Mouse (Mus musculus): ENCODE results near the gene Fkbp1a.
A peak's percentile ranks its signal among the peaks of the same experiment; 100 is the strongest.

Fkbp1a gene

DNA sequence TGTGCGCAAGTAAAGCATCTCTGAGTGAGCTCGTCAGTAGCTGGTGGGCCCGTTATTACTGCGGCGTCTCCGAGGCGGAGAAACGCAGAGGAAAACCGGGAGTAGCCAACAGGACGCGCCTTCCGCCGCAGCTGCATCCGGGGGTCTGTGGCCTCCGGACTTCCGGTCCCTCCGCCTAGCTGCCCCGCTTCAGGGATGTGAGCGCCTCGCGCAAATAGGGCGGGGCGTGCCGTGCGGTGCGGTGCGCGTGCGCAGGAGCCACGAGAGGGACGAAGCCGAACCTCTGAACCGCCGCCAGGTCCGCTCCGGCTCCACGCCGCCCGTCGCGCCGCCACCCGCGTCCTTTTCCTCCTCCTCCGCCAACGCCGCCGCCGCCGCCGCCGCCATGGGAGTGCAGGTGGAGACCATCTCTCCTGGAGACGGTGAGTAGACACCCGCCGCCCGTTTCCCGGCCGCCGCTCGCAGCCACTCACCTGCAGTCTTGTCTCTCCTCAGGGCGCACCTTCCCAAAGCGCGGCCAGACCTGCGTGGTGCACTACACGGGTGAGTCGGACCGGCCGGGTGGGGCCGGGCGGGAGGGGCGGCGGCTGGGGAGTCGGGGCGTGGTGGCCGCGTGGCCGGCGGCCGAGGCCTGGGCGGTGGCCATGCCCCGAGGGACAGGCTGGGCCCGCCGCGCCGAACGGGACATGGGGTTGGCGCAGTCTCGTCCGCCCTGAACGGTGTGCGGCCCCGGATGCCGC is at the start of gene Fkbp1a:
Gene Fkbp1a, plus strand, starts transcription at position 161 of the 740 bp plus-strand sequence.
- DNase-seq (ENCODE audit: inconsistent age in 2 of 2, low spot score in 1 of 2), result peak; percentile 98 to 99

DNA sequence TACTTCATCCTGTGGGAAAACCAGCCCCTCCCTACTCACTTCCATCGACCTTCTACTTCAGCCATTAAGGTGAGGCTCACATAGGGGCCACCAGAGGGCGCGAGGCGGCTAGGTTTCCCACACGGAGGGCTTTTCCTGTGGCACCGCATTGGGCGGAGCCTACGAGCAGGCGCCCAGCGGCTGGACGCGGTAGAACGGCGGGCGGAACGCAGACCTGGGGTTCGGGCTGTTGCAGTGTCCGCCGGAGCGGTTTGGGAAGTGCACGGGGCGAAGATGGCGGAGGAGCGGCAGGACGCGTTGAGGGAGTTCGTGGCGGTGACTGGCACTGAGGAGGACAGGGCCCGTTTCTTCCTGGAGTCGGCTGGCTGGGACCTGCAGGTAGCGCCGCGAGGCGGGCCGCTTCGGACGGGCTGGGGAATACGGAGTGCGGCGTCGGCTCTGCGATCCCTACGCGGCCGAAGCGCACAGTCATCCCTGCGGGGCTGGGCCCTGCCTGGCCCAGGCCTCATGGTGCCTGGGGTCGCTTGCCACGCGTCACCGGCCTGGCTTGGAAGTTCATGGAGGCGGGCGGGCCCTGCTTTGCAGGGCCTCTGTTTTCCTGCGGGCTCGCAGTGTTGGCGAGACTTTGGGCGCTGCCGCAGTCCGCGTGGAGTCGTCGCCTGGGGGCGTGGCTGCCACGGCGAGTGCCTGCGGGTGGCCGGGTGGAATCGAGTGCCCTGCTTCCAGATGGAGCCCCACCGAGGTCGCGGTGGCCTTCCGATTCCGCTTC is 48.1 kb upstream of the Fkbp1a start, which contains the start of gene Nsfl1c:
Gene Nsfl1c, plus strand, starts transcription at position 148 of the 769 bp plus-strand sequence.
- peak; percentile 95 to 98 for DNase-seq (ENCODE audit: inconsistent age in 2 of 2, low spot score in 1 of 2)

DNA sequence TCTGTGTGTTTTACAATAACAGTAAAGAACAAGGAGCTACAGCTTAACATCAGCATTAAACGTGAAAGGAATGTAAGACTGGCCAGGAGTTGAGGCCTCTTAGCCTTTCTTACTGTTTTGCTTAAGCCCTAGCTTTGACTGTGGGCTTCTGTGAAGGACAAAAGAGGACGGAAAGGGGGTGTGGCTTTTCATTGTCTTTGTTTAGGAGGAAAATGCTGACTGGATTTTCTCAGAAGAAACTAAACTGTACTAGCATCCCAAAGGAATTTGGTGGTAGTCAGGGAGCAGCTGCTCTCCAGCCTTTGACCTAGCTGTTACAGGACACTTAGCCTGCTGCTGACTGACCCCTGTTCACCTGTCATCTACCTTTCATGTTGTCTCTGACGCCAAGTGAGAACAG is 43.9 kb upstream of the Fkbp1a start:
- no peak for DNase-seq (ENCODE audit: inconsistent age in 2 of 2, low spot score in 1 of 2)

DNA sequence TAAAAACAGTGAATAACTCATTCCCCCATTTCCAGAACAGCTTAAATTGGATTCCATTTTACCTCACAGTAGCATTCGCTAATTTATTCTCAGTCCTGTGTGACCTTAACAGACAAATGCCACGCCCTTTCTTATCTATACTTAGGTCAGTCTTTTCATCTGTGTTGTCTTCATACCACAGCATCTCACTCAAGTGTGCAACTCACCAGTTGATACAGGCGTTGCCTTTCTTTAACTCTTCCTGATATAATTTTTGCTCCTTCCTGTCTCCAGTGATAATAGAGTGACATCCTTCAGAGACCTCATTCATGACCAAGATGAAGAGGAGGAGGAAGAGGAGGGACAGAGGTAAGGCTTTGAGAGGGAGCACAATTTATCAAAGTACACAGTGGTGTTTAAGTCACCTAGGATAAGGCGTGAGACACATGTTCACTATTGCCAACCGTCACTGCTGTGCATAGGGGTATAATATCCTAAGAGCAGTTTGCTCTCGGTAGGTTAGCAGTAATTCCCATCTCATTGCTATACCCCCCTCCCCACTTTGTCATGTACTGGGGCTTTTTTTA is 41.8 kb upstream of the Fkbp1a start:
- DNase-seq (ENCODE audit: inconsistent age in 2 of 2, low spot score in 1 of 2), result no peak

DNA sequence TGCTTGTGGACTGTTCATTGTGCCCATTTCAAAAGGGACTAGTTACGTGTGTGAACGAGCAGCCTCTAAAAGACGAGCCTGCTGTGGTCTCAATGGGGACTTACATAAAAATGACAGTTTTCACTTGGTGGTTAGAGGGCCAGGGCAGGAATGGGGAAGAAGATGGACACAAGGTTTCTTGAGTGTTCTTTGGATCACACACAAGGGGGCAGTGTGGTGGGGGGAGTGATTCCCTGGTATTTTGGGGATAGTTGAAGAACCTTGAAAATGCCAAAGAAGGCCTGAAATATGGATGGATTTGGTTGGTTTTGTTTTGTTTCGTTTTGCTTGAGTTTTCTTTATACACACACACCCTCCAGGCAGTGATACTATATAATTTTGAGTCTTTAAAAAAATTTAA is 38.1 kb upstream of the Fkbp1a start:
- DNase-seq (ENCODE audit: inconsistent age in 2 of 2, low spot score in 1 of 2), result no peak

DNA sequence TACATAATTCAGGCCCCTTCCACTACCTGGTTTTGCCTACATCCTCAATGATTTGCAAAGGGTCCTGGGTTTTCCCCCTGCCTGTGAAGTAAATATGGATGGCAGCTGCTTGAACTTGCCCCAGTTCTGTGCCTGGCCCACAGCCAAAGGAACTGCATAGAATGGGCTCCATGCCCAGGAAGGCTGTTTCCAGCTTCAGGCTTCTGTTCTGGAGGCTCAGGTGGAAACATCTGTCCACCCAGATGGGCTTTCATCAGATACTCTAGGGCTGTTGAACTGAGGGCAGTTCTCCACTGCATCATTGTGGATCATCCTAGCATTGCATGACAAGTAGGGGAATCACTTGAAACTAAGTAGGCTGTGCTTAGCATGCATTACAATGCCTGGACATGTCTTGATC is 30.1 kb upstream of the Fkbp1a start:
- peak; percentile 43 to 82 for DNase-seq (ENCODE audit: inconsistent age in 2 of 2, low spot score in 1 of 2)

DNA sequence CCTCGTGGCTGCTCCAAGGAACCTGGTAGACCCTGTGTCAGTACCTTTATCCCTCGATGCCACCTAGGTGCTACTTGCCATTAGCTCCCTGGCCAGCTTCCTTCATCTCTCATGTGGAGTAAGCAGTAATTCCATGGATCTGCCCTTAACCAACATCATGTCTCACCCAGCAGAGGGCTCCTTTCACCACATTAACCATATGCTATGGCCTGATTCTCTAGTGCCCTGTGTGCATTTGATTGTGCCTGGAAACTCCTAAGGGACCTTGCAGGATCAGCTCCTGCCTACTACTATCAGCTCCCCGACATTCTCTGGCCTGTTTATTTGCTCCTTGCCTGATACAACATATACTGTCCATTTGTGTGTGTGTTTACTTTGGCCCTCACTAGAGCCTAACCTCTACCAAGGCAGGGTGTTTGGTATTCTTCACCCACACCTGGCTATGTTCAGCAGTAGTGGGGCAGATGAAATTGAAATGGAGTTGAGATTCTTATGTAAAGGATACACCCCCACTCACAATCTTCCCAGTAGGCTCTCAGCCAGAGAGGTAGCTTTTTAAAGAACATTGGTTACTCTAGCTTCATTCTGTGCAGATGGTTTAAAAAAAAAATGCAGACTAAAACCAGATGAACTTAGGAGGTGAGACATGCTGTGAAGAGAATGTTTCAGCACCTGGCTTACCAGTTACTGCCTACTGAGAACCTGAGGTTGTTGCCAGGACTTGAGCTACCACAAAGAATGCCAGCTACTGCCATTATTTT is 28.6 kb upstream of the Fkbp1a start:
- DNase-seq (ENCODE audit: inconsistent age in 2 of 2, low spot score in 1 of 2), result no peak

DNA sequence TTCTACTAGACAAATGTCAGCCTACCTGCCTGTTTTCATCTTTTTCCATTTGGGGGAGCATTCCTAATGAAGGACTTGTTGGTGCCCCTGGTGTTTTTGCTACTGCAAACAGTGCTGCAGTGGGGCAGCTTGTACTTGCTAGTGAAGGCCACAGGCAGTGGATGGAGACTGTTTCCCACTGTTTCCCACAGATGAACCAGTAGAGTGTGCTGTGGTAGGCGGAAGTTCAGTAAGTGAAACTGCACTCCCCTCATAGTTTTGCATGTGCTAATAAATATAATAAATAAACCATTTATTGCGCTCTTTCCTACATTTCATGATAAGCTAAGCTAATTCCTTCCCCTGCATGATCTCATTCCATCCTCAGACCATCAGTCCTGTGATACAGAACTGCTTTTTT is 23.3 kb upstream of the Fkbp1a start:
- no peak for DNase-seq (ENCODE audit: inconsistent age in 2 of 2, low spot score in 1 of 2)

DNA sequence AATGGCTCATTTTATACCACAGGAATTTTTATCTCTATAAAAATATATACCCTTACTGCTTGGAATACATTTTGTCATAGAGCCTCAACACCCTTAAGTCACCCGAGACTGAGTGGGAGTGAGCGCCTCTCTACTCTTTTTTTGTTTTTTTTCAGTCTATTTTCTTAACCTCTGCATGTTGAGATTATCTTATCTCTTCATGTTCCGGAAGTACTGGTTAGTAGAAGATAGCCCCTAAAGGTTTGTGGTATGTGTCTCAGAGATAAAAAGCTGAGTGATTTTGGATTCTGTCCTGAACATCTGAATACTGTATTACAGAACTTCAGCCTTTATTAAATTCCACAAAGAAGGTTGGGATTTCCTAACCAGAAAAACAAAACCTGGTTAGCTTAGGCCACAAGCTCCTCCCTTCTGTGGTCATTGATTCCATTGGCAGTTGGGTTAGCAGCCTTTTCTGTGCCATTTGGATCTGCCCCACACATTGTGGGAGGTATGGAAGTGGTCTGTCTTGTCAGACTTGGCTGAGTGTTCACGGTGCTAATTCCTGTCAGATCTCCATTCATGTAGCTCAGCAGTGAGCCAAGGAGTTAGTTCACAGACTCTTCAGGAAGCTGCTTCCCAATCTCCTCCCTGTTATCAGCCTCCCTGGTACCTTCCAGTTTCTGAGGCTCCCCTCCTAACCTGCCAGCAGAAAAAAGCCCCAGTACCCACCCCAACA is 17.8 kb upstream of the Fkbp1a start:
- no peak for DNase-seq (ENCODE audit: inconsistent age in 2 of 2, low spot score in 1 of 2)

DNA sequence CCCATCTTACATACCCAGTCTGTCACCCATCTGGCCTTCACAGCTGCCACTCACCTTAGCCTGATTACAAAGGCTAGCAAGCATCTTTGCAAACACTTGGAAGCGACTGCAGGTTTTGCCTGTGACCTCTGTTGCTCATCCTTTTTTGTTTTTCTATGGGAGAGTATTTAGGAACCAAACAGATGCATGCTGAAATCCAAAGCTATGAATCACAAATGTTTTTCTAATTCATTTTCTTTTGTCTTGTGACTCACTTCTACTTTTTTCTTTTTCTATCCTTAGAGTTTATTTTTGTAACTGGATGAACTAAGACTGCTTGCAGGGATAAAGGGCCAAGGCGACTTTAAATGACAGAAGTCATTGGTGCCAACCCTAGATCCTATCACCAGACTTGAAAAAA is 16.8 kb upstream of the Fkbp1a start:
- no peak for DNase-seq (ENCODE audit: inconsistent age in 2 of 2, low spot score in 1 of 2)

DNA sequence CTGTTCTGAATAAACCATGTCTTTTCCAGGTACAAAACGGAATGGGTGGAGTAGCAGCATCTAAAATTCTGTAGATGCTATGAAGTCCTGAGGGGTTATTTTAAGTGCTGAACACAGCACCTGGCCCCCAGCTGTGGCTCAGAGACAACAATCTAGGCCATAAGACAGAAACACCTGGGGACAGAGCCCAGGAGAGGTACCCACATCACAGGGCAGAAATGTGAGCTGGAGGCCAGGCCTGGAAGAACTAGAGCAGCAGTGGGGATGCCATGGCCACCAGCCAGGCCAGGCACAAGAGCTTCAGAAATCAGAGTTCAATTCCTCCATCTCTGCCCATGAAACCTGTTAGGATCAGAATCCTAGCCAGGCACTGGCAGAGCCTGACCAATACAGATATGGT is 14.2 kb upstream of the Fkbp1a start:
- no peak for DNase-seq (ENCODE audit: inconsistent age in 2 of 2, low spot score in 1 of 2)

DNA sequence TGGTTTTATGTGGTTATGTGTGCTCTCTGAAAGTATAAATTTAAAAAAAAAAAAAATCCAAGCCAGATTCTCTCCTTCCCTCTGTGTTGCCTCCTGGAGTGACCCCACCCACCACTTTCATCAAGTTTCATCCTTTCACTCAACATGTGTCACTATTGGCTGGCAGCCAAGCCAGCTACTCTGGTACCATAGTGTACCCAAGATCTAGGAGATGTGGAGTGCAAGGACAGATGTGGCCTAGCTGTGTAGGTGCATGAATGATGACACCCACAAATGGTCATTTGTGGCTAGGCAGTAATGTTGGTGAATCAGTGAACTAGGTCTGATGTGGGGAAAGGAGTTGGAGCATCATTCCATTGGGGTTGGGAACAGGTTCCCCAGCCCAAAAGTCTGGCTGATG is 13.1 kb upstream of the Fkbp1a start:
- no peak for DNase-seq (ENCODE audit: inconsistent age in 2 of 2, low spot score in 1 of 2)

DNA sequence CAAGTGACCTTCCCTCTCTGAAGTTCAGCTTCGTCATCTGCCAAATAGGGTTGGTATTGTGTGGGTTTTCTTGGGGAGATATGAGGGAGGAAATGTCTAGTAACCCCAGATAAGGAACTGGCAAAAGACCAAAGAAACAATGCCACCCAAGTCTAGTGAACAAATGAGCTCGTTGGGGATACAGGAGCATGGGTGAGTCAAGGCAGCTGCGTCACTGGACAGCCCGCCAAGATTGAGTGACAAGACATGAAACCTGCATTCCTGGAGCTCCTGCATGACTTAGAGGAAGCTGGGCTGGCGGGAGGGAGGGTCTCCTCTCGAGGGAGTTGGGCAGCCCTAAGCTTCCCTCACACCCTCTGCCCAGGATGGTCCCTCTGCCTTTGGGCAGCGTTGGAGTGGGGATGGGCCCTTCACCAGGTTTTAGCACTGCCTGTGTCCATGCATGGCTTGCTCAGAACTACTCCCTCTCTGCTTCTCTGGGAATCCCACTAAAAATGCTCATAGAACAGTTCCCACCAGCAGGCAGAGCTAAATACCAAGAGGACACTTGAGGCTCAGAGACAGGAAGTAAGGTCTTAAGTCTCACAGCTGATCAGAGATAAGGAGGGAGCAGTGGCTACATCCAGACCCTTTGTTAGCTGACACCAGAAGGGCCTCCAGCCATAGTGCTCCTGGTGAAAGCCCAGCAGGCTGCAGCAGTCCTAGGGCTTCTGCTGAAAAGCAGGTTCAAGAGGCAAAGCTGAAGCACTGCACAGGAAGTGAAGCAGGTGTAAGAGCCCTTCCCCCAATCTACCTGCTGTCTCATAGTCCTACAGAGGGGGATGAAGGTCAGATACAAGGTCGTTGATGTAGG is 11.7 kb upstream of the Fkbp1a start:
- DNase-seq (ENCODE audit: inconsistent age in 2 of 2, low spot score in 1 of 2), result peak; percentile 34 to 67

DNA sequence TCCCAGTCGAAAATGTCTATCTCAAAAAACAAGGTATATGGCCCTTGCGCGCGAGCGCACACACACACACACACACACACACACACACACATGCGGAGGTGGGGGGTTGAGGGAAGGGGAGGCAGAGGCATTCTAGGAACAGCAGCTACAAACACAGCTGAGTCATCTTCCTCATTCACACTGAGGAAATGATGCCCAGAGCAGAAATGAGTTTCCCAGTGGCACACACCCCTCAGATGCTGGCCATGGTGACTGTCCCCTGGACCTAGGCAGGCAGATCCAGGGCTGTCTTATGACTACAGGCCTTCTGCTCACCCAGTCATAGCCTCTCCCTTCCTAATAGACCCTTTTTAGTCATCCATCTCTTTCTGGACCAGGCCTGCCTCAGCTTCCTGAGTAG is 8.7 kb upstream of the Fkbp1a start:
- no peak for DNase-seq (ENCODE audit: inconsistent age in 2 of 2, low spot score in 1 of 2)

DNA sequence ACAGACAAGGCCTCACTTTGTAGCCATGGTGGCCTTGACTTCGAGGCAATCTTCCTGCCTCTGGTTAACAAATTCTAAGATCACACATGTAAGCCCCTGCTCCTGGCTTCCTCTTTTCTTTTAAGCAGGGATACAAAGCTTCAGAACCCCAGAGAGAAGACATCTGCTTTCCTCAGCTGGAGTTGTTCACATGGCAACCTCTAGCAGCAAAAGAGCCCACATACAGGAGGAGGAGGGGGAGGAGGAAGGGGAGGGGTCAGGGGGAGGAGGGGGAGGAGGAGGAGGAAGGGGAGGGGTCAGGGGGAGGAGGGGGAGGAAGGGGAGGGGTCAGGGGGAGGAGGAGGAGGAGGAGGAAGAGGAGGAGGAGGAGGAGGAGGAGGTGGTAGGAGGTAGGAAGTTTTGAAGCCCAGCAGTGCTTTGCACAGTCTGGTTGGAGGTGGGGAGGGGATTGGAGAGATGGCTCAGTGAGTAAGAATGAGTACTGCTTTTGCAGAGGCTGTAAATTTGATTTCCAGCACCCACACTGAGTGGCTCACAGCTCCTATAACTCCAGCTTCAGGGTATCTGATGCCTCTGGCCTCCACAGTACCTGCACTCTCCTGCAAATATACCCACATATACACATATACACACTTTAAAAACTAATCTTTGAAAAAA is 6.2 kb upstream of the Fkbp1a start:
- no peak for DNase-seq (ENCODE audit: inconsistent age in 2 of 2, low spot score in 1 of 2)

DNA sequence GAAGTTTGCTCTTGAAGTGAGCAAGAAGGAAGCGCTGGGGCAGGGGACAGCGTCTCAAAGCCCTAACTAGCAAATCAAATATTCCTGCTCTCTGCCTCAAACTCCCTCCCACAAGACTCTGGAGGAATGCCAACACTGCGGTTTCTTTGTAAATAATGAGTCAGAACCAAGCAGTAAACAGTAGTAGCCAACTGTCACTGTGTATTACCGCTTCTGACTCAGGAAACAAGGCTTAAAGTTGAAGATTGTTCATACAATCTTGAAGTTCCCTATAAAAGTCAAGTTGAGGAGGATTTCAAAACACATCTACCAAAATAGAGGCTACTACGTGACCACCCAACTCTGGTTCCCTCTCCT is 5.7 kb upstream of the Fkbp1a start:
- peak; percentile 50 to 85 for DNase-seq (ENCODE audit: inconsistent age in 2 of 2, low spot score in 1 of 2)

DNA sequence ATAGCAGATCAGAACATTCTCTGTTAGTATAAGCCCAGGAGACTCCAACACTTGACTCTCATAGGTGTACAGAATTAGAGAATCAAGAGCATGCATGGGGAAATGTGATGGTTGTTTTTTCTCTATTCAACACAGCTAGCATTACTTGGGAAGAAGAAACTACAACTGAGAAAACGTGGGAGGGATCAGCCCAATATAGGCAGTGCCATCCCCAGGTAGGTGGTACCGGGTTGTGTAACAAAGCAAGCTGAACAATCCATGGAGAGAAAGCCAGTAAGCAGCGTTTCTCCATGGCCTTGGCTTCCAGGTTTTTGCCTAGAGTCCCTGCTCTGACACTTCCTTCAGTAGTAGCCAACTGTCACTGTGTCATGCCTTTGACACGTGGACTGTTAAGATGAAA is 3.6 kb upstream of the Fkbp1a start:
- no peak for DNase-seq (ENCODE audit: inconsistent age in 2 of 2, low spot score in 1 of 2)

DNA sequence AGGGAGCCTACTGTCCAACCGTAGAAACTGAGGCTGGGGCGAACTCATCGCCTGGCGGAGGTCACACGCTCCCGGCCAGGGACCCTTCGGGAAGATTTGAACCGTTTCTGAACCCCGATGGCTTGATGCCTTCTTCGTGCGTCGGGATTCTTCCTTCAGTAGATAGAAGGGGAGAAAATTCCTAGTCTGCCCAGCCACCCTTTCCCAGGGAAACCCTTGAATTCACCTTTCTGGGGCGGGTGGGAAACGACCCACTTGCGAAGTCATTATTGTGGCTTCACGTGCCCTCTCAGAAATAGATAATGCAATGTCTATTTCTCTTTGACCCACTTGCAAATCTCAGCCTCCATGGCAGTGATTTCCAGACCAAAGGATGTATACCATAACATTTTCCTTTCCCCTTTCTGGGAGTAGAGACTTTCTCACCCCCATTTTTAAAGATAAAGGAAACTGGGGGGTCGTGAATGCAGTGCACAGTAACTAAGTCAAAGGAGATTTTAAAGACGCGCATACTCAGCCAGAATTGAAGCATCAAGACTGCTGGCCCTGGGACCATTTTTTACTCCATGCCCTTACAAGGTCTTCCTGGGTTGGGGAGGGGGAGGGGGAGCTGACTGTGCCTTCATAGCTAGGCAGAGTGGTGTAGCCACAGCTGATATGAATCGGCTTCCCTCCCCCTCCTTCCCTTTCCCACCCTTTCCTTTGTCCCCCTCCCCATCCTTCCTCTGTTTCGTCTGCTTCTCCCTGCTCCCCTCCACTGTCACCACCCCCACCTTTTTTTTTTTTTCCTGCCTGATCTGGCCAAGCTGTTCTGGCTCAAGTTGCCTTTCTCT is 996 bp downstream of the Fkbp1a start:
- peak; percentile 55 to 85 for DNase-seq (ENCODE audit: inconsistent age in 2 of 2, low spot score in 1 of 2)

DNA sequence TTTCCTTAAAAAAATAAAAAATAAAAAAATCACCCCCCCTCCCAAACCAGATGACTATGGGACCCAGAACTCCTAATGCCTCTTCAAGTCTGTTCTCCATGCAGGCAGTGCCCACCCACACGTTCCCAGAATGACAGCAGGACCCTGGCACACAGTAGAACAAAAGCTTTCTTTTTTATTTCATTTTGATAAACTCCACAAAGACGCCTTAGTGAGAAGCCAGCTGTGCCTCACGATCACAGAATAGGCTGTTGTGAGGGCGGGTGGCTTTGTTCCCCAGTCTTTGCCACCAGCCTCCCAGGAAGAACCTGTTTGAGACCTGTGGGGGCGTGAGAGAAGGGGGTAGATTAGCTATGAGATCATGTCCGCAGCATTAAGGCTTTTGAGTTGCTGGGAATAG is 2.4 kb downstream of the Fkbp1a start:
- DNase-seq (ENCODE audit: inconsistent age in 2 of 2, low spot score in 1 of 2), result no peak

All from adrenal gland, adult (tissue).